Mouse (Mus musculus): ENCODE data around the gene Igfbp5. TPM values are rescaled to one million over a fixed set of nuclear protein-coding genes. Genes with fewer than 3 reads are reported as not detected.

Igfbp5 gene
- 147 and 170 TPM in 2 replicates for total RNA-seq (2014; rRNA removed; ENCODE audit: low replicate concordance)
- polyA plus RNA-seq (2015; fragmentation: Nextera tagmentation; extraction: Ambion mirVana): 50.8 and 55.4 TPM in 2 replicates

DNA sequence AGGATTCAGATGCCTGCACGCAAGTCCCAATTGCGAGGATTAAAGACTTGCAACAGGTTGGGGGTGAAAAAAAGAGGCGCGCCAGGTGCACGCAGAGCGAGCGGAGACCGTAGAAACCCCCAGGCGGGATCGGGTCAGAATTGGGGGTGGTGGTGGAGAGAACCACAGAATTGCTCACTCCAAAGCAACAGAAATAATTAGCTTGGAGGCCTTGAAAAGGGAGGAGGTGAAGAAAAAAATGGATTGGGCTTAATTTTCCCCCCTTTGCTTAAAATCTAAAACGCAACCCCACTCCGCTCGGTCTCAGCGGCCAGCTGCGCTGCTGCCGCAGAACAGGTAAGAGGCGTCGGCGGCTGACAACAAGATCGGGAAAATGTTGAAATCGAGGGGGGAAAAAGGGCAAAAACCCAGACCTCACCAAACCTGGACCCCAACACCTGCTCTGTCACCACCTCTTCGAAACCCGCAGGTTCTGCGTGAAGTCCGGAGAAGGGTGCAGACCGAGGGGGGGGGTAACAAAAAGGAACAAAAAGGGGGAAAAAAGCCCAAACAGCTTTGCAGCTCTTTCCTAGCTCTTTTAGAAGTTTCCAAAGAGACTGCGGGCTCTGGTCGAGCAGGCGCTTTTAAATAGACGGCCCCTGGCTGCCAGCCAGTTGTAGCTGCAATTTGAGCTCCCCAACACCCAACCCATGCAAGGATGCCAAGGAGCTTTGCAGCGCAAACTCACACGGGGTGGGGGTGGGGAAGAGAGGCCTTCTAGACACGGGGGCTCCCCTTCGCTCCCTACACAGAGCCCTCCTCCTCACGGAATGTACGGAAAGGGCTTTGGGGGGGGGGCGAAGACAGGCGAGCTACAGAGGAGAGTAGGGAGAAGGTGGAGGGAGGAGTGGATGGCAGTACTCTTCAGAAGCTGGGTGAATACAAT is at the start of gene Igfbp5:
TSS of gene Igfbp5 (minus strand) at position 598 of the 925 bp plus-strand sequence.
- Histone ChIP-seq H3K27ac (ENCODE audit: low read depth) (peak within 1 kb of the TSS; percentile 57), H3K4me2 (ENCODE audit: low read depth, low read length) (peak within 1 kb of the TSS; percentile 88), H3K9me3 (replicated peaks; ENCODE audit: control insufficient read depth, low read length) (no peaks in the 10 kb centered on the region), H3K36me3 (replicated peaks; ENCODE audit: control insufficient read depth, insufficient read depth, low read length) (no peaks in the 10 kb centered on the region), H3K4me3 (ENCODE audit: low read depth, low read length) (peak within 1 kb of the TSS; percentile 57), H3K27me3 (ENCODE audit: control insufficient read depth, insufficient read depth, low read length) (peaks cover 4% of the 10 kb centered on the region; the same call in 1 of the 2 replicates), H3K9ac (replicated peaks; ENCODE audit: low read depth, low read length) (peak within 1 kb of the TSS; percentile 60), H3K4me1 (ENCODE audit: control insufficient read depth, insufficient read depth) (peaks cover 29% of the 10 kb centered on the region)
- peak; percentile 42 for ATAC-seq (ENCODE audit: insufficient read depth, low read depth)
- DNase-seq (ENCODE audit: low spot score): peak; percentile 84
- TF ChIP-seq EP300 (IDR thresholded peaks at IDR 0.05; ENCODE audit: low read depth) (no peak), CTCF (IDR thresholded peaks at IDR 0.05; ENCODE audit: low read depth) (no peak)
- under 1% methylated on average over 36 of the region's 38 CpGs for WGBS

DNA sequence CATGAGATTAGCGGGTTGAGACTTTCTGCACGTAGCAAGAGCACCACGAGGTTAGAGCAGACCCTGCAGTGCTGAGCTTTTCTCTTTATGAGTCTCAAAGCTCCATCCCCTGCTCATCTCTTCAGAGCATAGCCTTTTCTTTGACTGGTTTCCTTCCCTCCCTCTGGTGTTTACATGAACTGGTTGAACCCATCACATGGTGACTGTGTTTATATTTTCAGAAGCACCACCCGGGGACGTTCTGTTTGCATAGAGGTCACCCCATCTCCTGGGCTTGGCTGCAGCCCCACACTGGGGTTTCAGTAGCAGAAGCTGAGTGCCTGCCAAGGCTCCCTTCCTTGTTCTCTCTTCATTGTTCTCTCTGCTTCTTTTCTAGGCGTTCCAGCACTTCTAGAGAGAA is 40.1 kb upstream of the Igfbp5 start:
- no peak overlapping the region for H3K4me2 ChIP-seq (ENCODE audit: low read depth, low read length)
- H3K4me3 ChIP-seq (ENCODE audit: low read depth, low read length): no peak overlapping the region
- H3K27me3 ChIP-seq (ENCODE audit: control insufficient read depth, insufficient read depth, low read length): no peaks in the 10 kb centered on the region
- DNase-seq (ENCODE audit: low spot score) (peak; percentile 31), ATAC-seq (ENCODE audit: insufficient read depth, low read depth) (no peak)
- H3K36me3 ChIP-seq (replicated peaks; ENCODE audit: control insufficient read depth, insufficient read depth, low read length): no peaks in the 10 kb centered on the region
- TF ChIP-seq EP300 (IDR thresholded peaks at IDR 0.05; ENCODE audit: low read depth) (no peak), CTCF (IDR thresholded peaks at IDR 0.05; ENCODE audit: low read depth) (no peak)
- H3K27ac ChIP-seq (ENCODE audit: low read depth): no peak overlapping the region
- H3K9me3 ChIP-seq (replicated peaks; ENCODE audit: control insufficient read depth, low read length): no peaks in the 10 kb centered on the region
- 0 out of 2 replicates have a peak, but pooled peaks cover 6% of the 10 kb centered on the region for H3K4me1 ChIP-seq (ENCODE audit: control insufficient read depth, insufficient read depth)
- H3K9ac ChIP-seq (replicated peaks; ENCODE audit: low read depth, low read length): no peak overlapping the region
- WGBS: 38% methylated on average over 6 of the region's 6 CpGs

DNA sequence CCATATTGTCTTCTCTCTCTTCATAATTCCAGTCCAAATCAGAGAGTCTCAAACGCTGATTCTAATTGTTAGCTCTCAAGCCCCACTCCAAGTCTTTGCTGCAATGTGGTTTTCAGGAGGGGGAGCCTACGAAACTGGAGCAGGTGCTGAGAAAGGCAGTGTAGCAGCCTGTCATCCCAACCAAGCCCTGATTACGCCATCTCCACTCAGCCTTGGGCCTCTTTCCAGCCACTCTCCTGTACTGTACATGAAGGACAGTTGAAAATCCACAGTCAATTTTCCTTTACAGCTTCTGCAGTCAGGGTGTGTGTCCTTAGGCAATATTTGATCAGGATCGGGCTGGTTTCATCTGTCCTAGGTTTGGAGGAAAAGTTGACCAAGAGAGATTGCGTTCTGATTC is 38.4 kb upstream of the Igfbp5 start:
- no peak overlapping the region for H3K9ac ChIP-seq (replicated peaks; ENCODE audit: low read depth, low read length)
- TF ChIP-seq CTCF (IDR thresholded peaks at IDR 0.05; ENCODE audit: low read depth) (no peak), EP300 (IDR thresholded peaks at IDR 0.05; ENCODE audit: low read depth) (no peak)
- H3K27ac ChIP-seq (ENCODE audit: low read depth): no peak overlapping the region
- H3K4me1 ChIP-seq (ENCODE audit: control insufficient read depth, insufficient read depth): 0 out of 2 replicates have a peak, but pooled peaks cover 6% of the 10 kb centered on the region
- no peak overlapping the region for H3K4me2 ChIP-seq (ENCODE audit: low read depth, low read length)
- H3K9me3 ChIP-seq (replicated peaks; ENCODE audit: control insufficient read depth, low read length): no peaks in the 10 kb centered on the region
- no peak overlapping the region for H3K4me3 ChIP-seq (ENCODE audit: low read depth, low read length)
- ATAC-seq (ENCODE audit: insufficient read depth, low read depth) (no peak), DNase-seq (ENCODE audit: low spot score) (no peak)
- WGBS: 80% methylated on average over 5 of the region's 5 CpGs
- no peaks in the 10 kb centered on the region for H3K27me3 ChIP-seq (ENCODE audit: control insufficient read depth, insufficient read depth, low read length)
- H3K36me3 ChIP-seq (replicated peaks; ENCODE audit: control insufficient read depth, insufficient read depth, low read length): no peaks in the 10 kb centered on the region

DNA sequence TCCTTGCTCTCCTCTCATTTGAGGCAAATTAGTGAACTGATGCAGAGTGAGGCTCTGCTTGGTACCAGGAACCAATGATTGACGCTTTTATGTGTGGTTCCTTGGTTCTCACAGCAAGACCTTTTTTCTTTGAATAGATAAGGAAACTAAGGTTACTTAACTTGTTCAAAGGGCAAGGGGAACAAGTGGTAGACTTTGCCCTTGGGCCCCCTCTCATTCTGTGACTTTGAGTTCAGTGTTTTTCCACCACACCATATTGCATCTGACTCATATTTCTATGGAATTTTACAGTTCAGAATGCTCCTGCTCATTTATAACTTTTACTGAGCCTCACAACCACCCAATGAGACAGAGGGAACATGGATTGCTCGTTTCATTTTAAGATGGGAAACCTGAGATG is 21.1 kb upstream of the Igfbp5 start:
- TF ChIP-seq CTCF (IDR thresholded peaks at IDR 0.05; ENCODE audit: low read depth) (no peak), EP300 (IDR thresholded peaks at IDR 0.05; ENCODE audit: low read depth) (no peak)
- no peak for DNase-seq (ENCODE audit: low spot score)
- Histone ChIP-seq H3K4me2 (ENCODE audit: low read depth, low read length) (no peak overlapping the region), H3K4me3 (ENCODE audit: low read depth, low read length) (no peak overlapping the region), H3K9ac (replicated peaks; ENCODE audit: low read depth, low read length) (no peak overlapping the region), H3K4me1 (ENCODE audit: control insufficient read depth, insufficient read depth) (no peaks in the 10 kb centered on the region), H3K9me3 (replicated peaks; ENCODE audit: control insufficient read depth, low read length) (no peaks in the 10 kb centered on the region), H3K27me3 (ENCODE audit: control insufficient read depth, insufficient read depth, low read length) (no peaks in the 10 kb centered on the region), H3K27ac (ENCODE audit: low read depth) (no peak overlapping the region), H3K36me3 (replicated peaks; ENCODE audit: control insufficient read depth, insufficient read depth, low read length) (no peaks in the 10 kb centered on the region)
- 73% methylated on average over 2 of the region's 2 CpGs for WGBS
- ATAC-seq (ENCODE audit: insufficient read depth, low read depth): no peak

DNA sequence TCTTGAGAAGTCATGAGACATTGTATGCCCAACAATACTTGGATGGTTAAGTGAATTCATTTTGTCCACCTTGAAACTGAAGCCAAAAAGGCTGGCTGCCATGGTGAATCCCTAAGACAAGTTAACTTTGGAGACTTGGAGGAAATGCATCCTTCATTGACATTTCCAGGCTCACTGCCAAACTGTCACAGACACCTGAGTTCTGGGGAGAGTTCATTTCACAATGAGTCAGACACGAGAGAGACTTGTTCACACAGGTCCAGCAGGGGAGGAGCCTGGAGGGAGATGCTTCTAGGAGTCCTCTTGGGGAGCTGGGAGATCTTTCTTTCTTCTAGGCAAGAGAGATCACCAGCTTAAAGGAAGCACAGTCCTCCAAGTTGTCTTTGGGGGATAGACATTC is 13.2 kb upstream of the Igfbp5 start:
- Histone ChIP-seq H3K9me3 (replicated peaks; ENCODE audit: control insufficient read depth, low read length) (no peaks in the 10 kb centered on the region), H3K27me3 (ENCODE audit: control insufficient read depth, insufficient read depth, low read length) (no peaks in the 10 kb centered on the region), H3K4me1 (ENCODE audit: control insufficient read depth, insufficient read depth) (no peaks in the 10 kb centered on the region), H3K9ac (replicated peaks; ENCODE audit: low read depth, low read length) (no peak overlapping the region), H3K27ac (ENCODE audit: low read depth) (no peak overlapping the region), H3K36me3 (replicated peaks; ENCODE audit: control insufficient read depth, insufficient read depth, low read length) (no peaks in the 10 kb centered on the region), H3K4me3 (ENCODE audit: low read depth, low read length) (no peak overlapping the region), H3K4me2 (ENCODE audit: low read depth, low read length) (no peak overlapping the region)
- no peak for DNase-seq (ENCODE audit: low spot score)
- WGBS: 13% methylated on average over 1 of the region's 1 CpGs
- no peak for ATAC-seq (ENCODE audit: insufficient read depth, low read depth)
- TF ChIP-seq EP300 (IDR thresholded peaks at IDR 0.05; ENCODE audit: low read depth) (no peak), CTCF (IDR thresholded peaks at IDR 0.05; ENCODE audit: low read depth) (no peak)

Data from heart, postnatal 0 days (tissue).